Mouse (Mus musculus) heart, embryonic 10.5 days (tissue): ENCODE measurements around the gene Sidt1. TPM values are rescaled to one million over a fixed set of nuclear protein-coding genes. Genes with fewer than 3 reads are reported as not detected.
"Not testable (repeated sequence)": the region's sequence is repeated elsewhere in the genome, so short reads cannot be mapped to it uniquely, and the experiment has no call there.

Experiments used
- DNase-seq: peaks from one replicate; pipeline ENCODE4 v3.0.0-alpha.2; 2017; ENCODE audit warnings: low spot score
- H3K27ac ChIP-seq: fragments of 300-500 bp; sonication (generic); 2 replicates; pipeline ENCODE4 v1.5.1; 2016; ENCODE audit warnings: mild to moderate bottlenecking
- H3K27me3 ChIP-seq: fragments of 300-500 bp; sonication (generic); 2 replicates; pipeline ENCODE4 v1.6.1; 2016; ENCODE audit warnings: mild to moderate bottlenecking; ENCODE audit not compliant: poor library complexity, insufficient read depth, severe bottlenecking
- H3K36me3 ChIP-seq: fragments of 300-500 bp; sonication (generic); 2 replicates; pipeline ENCODE4 v1.6.1; 2016; ENCODE audit warnings: mild to moderate bottlenecking, moderate library complexity
- H3K4me1 ChIP-seq: fragments of 300-500 bp; sonication (generic); 2 replicates; pipeline ENCODE4 v1.6.1; 2016; ENCODE audit warnings: mild to moderate bottlenecking
- H3K4me3 ChIP-seq: fragments of 300-500 bp; sonication (generic); 2 replicates; pipeline ENCODE4 v1.5.1; 2016; ENCODE audit warnings: mild to moderate bottlenecking, moderate library complexity
- H3K9me3 ChIP-seq: fragments of 300-500 bp; sonication (generic); 2 replicates; pipeline ENCODE4 v1.6.1; 2016; ENCODE audit warnings: mild to moderate bottlenecking, moderate library complexity
- WGBS: fragments of 180-500 bp; shearing (Covaris S2); methylation state at CpG from one replicate; pipeline ENCODE4 v1.1.7; 2016; 5-methylcytosine and 5-hydroxymethylcytosine counted together
- polyA plus RNA-seq: library from polyadenylated mRNA; unstranded; fragments of >200 nt; fragmentation: Nextera tagmentation; extraction: Ambion mirVana; gene quantifications from 2 replicates; pipeline ENCODE4 v1.2.1, GENCODE M21; 2016

Gene Sidt1
- polyA plus RNA-seq, 1 experiment from 2014 or later: not detected

- H3K27me3 ChIP-seq, H3K4me3 ChIP-seq, H3K36me3 ChIP-seq, H3K27ac ChIP-seq, H3K4me1 ChIP-seq, H3K9me3 ChIP-seq, DNase-seq: not testable (repeated sequence)
- 93% methylated on average over 2 of the region's 2 CpGs for WGBS
These were observed 40.3 kb downstream of the Sidt1 start for GRCm38 (mm10) chr16:44292681-44293080.

DNA sequence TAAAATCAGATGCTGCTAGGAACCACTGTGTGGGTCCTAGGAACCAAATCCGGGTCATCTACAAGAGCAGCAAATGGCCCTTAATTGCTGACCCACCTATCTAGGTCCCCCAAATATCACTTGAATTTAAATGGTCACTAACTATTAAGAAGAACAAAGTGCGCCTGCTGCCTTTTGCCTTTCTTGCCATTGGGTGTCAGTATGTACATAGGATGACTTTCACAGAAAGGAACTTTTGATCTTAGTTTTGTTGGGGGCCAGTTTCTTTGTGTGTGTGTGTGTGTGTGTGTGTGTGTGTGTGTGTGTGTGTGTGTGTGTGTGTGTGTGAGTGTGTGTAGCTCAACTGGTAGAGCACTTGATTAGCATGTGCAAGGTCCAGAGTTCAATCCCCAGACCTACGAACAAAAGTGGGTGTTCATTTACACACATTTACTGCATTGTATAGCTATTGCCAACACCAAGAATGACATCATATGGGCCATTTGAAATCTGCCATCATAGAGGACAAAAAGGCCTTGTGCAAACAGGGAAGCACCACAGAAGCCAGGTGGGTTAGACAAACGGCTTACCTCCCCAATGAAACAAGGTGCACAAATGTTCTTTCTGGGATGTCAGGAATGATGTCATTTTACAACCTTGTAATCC, 43.9 kb downstream of the Sidt1 start:
- no peak for DNase-seq
- no peaks in the 10 kb centered on the region for H3K4me1 ChIP-seq
- 73% methylated on average over 4 of the region's 4 CpGs for WGBS
- no peak overlapping the region for H3K4me3 ChIP-seq
- no peak overlapping the region for H3K27ac ChIP-seq
- H3K36me3 ChIP-seq: no peaks in the 10 kb centered on the region
- no peaks in the 10 kb centered on the region for H3K27me3 ChIP-seq
- no peaks in the 10 kb centered on the region for H3K9me3 ChIP-seq

DNA sequence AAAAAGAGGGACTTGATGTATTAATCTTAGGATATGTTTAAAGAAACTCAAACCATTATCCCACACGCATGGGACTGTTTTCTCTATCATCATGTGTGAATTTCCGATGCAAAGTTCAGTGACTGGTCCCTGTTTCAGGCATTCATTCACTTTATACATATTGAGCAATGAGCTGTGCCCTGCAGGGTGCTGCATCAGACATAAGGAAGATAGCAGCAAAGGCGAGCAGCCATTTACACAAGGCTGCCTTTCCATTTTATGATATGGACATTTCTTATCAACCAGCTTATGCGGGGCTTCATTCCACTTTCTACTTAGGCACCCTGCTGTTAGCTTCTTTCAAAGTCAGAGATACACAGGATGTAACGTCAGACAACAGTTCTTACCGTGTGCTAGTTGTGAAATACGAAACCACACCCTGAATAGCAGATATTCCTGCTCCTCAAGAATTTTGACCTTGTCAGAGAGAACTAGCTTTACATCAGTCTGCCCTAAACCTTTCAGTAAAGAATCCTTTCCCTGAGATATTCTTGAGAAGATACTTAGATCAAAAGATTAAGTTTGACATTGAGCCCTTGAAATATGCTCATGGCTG, 45.5 kb downstream of the Sidt1 start:
- Histone ChIP-seq H3K27me3 (no peaks in the 10 kb centered on the region), H3K27ac (no peak overlapping the region), H3K4me3 (no peak overlapping the region), H3K36me3 (no peaks in the 10 kb centered on the region), H3K4me1 (no peaks in the 10 kb centered on the region), H3K9me3 (no peaks in the 10 kb centered on the region)
- 59% methylated on average over 7 of the region's 7 CpGs for WGBS
- DNase-seq: no peak

DNA sequence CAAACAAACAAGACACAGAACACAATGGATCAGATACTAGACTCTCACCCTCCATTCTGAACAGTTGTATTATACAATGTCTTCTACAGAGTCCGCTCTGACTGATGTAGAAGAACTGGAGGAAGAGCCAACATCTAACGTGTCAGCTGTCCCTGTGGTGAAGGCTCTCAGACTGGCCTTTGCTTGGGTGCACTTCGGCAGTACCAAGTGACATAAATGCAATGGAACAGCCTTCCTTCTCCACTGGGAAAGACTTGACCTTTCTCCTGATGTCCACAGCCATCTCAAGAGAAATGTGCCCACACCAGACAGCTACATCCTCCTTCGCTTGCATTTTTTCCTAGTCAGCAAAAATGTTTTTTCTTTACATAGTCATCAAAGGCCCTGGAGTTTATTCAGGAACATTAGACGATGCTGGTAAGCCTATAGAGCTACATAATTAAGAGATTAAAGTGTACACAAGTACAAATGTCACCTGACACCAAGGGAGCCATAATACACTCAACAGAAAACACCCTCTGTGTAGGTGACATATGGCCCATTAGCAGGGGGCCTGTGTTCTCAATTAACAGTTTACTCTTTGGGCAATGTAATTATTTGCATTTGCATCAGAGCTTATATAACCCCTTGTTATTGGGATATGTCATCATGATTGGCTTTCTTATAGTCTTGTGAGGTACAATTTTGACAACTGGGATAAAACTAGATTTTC, 50.2 kb downstream of the Sidt1 start:
- 81% methylated on average over 5 of the region's 5 CpGs for WGBS
- Histone ChIP-seq H3K4me1 (no peaks in the 10 kb centered on the region), H3K9me3 (no peaks in the 10 kb centered on the region), H3K36me3 (no peaks in the 10 kb centered on the region), H3K4me3 (no peak overlapping the region), H3K27me3 (no peaks in the 10 kb centered on the region), H3K27ac (no peak overlapping the region)
- DNase-seq: no peak

DNA sequence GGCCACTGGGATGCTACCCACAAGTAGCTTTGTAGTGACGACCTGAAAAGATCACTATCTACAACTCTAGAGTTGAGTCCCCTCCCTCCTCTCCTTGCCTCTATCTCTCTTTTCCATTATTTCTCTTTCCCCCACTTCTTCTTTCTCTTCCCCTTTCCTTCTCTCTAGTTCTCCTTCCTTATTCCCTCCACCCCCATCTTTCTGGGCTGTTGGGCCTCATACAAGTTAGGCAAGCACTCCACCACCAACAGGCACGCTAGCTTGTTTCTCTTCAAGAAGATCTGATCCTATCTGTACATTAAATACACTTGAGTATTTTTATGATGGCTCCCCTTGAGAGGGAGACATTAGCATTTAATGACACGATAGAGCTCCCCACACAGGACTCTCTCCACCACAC, 51.0 kb downstream of the Sidt1 start:
- H3K36me3 ChIP-seq: no peaks in the 10 kb centered on the region
- no peaks in the 10 kb centered on the region for H3K9me3 ChIP-seq
- no peak for DNase-seq
- no peak overlapping the region for H3K4me3 ChIP-seq
- H3K4me1 ChIP-seq: no peaks in the 10 kb centered on the region
- H3K27me3 ChIP-seq: no peaks in the 10 kb centered on the region
- 65% methylated on average over 3 of the region's 3 CpGs for WGBS
- no peak overlapping the region for H3K27ac ChIP-seq

DNA sequence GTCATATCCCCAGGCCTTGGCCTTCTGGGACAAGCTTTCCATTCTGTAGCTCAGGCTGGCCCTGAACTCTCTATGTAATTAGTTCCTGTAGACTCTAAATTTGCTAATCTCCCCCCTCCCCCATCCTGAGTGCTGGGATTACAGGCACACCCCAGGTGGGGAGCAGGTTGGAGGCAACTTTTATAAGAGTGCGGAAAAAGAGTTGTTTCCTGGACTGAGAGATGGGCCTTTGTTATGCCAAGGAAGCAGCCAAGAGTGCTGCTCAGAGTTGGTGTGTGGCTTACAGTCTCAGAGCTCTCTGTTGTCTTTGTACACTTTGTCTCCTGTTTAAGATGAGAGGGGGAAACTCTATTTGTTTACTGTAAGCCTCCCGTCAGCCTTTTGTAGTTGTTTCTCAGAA, 52.2 kb downstream of the Sidt1 start:
- H3K27ac ChIP-seq: no peak overlapping the region
- no peak overlapping the region for H3K4me3 ChIP-seq
- no peaks in the 10 kb centered on the region for H3K4me1 ChIP-seq
- H3K9me3 ChIP-seq: no peaks in the 10 kb centered on the region
- DNase-seq: no peak
- no peaks in the 10 kb centered on the region for H3K27me3 ChIP-seq
- H3K36me3 ChIP-seq: no peaks in the 10 kb centered on the region
- WGBS: 66% methylated on average over 2 of the region's 2 CpGs

DNA sequence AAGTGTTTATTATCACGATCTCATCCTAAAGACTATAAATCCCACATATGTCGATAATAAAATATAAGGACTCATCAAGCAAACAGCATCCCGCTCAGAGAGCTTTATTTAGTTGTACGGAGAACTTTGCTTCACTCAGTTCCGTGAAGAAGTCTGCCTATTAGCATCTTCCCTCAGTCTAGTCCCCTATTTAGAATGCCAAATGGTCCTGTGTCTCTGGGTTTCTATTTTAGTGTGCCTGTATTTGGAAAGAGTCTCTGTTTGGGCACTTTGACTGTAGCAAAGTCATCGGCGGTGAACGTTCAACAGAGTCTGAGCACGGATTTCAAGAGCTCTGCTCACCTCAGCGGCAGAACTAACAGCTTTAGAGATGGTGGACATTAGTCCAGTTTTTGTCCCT, 55.8 kb downstream of the Sidt1 start:
- Histone ChIP-seq H3K27ac (no peak overlapping the region), H3K27me3 (no peaks in the 10 kb centered on the region), H3K4me3 (no peak overlapping the region), H3K9me3 (no peaks in the 10 kb centered on the region), H3K36me3 (no peaks in the 10 kb centered on the region), H3K4me1 (no peaks in the 10 kb centered on the region)
- WGBS: 89% methylated on average over 10 of the region's 10 CpGs
- no peak for DNase-seq

GRCm38 (mm10) chr16:44271371-44272038, 61.5 kb downstream of the Sidt1 start:
- Histone ChIP-seq H3K4me3 (no peak overlapping the region), H3K27me3 (no peaks in the 10 kb centered on the region), H3K9me3 (no peaks in the 10 kb centered on the region), H3K36me3 (no peaks in the 10 kb centered on the region), H3K27ac (no peak overlapping the region), H3K4me1 (peaks cover 8% of the 10 kb centered on the region; the same call in 1 of the 2 replicates)
- 65% methylated on average over 9 of the region's 9 CpGs for WGBS
- no peak for DNase-seq

DNA sequence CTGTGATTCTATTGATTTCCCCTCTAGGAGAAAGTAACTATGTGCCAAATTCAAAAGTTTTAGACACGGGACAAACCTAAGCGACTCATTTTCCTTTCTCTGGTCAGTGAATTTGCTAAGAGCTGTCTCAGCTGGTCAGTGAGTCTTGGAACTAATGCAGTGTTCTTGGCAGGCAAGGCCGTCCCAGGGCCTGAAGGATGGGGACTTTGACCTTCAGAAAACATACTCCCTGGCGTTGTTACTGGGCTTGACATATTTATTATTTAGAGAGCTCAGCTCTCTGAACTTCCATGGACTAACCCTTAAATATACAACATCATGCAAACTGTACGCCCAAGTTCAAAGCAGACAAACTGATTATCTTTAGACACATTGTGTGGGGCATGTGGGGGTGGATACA, 62.4 kb downstream of the Sidt1 start:
- no peak overlapping the region for H3K27ac ChIP-seq
- no peaks in the 10 kb centered on the region for H3K9me3 ChIP-seq
- DNase-seq: no peak
- 77% methylated on average over 5 of the region's 5 CpGs for WGBS
- peaks cover 8% of the 10 kb centered on the region; the same call in 1 of the 2 replicates for H3K4me1 ChIP-seq
- no peaks in the 10 kb centered on the region for H3K27me3 ChIP-seq
- H3K36me3 ChIP-seq: no peaks in the 10 kb centered on the region
- no peak overlapping the region for H3K4me3 ChIP-seq

DNA sequence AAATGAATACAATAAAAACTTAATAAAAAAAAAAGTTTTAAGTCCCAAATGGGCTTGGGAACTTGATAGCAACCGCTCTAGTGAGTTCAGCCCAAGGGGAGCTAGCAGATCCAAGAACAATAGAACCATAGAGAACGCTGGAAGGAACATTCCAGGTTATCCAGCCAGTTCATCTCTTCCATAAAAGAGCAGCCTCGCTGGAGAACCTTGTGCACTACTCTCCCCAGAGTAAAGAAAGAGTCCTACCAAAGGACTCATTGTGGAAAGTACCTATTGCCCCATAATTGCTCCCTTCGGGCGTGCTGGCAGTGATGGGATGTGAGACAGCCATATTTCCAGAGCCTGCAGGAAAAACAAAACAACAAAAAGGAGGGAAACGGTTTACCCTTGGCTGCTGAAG, 63.4 kb downstream of the Sidt1 start:
- Histone ChIP-seq H3K27me3 (no peaks in the 10 kb centered on the region), H3K9me3 (no peaks in the 10 kb centered on the region), H3K4me1 (peaks cover 8% of the 10 kb centered on the region; the same call in 1 of the 2 replicates), H3K27ac (no peak overlapping the region), H3K4me3 (no peak overlapping the region), H3K36me3 (no peaks in the 10 kb centered on the region)
- DNase-seq: no peak
- WGBS: 74% methylated on average over 6 of the region's 6 CpGs

DNA sequence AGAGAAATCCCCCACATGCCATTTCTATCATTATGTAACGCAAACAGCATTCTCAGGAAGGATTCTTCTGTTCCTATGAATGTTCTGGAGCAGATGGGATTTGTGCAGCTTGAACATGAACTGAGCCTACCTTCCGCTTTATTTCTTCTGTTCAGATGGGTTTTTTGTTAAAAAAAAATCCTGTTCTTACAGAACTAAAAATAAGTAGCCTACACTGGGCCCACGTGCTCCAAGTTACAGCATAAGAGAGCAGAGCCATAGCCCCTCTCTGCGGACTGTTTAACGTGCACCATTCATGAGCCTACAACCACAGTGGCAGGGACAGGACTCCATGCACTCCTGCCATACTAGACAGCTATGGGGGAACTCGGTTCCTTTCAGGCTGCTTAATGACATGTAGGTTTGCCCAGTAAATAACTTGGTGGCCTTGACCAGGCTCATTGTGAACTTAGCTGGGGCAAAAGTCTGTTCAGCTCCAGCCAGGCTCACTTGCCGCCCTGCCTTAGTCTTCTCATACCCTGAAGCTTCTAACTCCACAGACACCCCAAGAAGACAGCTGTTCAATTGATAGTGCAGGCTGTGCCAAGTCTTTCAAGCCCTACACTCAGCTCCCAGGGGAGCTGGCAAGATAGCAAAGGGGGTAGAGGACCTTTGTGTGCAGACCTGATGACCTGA, 64.3 kb downstream of the Sidt1 start:
- no peaks in the 10 kb centered on the region for H3K9me3 ChIP-seq
- H3K27me3 ChIP-seq: no peaks in the 10 kb centered on the region
- WGBS: 85% methylated on average over 7 of the region's 7 CpGs
- H3K36me3 ChIP-seq: no peaks in the 10 kb centered on the region
- DNase-seq: no peak
- H3K4me3 ChIP-seq: no peak overlapping the region
- no peak overlapping the region for H3K27ac ChIP-seq
- H3K4me1 ChIP-seq: peaks cover 8% of the 10 kb centered on the region; the same call in 1 of the 2 replicates

DNA sequence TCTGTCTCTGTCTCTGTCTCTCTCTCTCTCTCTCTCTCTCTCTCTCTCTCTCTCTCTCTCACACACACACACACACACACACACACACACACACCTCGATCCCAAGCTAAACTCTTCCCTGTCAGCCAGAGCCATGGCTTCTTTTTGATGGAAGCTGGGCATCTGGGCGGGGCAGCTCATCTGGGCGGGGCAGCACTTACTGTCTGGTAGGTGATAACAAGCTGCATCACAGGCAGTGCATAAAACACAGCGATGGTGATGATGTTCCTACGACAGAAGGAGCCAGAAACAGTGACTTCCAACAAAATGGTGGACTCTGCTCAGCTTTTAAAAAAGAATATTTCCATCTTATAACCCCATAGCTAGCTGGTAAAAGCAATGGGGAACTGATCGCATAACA, 67.4 kb downstream of the Sidt1 start:
- Histone ChIP-seq H3K4me1 (no peaks in the 10 kb centered on the region), H3K4me3 (no peak overlapping the region), H3K27ac (no peak overlapping the region), H3K27me3 (no peaks in the 10 kb centered on the region), H3K36me3 (no peaks in the 10 kb centered on the region), H3K9me3 (no peaks in the 10 kb centered on the region)
- 84% methylated on average over 6 of the region's 6 CpGs for WGBS
- DNase-seq: no peak

DNA sequence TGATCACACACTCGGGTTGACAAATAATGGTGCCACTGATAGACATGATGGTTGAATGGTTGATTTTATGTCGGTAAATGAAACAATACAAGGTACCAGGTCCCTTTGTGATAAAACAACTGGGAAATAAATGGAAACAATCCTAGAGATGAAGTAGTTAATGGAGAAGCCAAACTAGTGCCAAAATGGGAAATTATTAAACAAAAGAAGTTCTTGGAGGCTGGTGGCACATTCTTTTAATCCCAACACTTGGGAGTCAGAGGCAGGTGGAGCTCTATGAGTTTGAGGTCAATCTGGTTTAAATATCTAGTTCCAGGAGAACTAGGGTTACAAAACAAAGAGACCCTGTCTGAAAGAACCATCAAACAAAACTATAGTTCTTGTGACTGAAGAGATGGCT, 68.1 kb downstream of the Sidt1 start:
- H3K27ac ChIP-seq: no peak overlapping the region
- H3K4me1 ChIP-seq: no peaks in the 10 kb centered on the region
- 83% methylated on average over 2 of the region's 2 CpGs for WGBS
- H3K27me3 ChIP-seq: no peaks in the 10 kb centered on the region
- H3K4me3 ChIP-seq: no peak overlapping the region
- no peaks in the 10 kb centered on the region for H3K9me3 ChIP-seq
- no peaks in the 10 kb centered on the region for H3K36me3 ChIP-seq
- DNase-seq: no peak
